Mouse (Mus musculus): ENCODE measurements around the gene Zmiz1. TPM values are rescaled to one million over a fixed set of nuclear protein-coding genes. Genes with fewer than 3 reads are reported as not detected.

Gene Zmiz1
- polyA plus RNA-seq, 1 experiment from 2014 or later, result 77.3 TPM

DNA sequence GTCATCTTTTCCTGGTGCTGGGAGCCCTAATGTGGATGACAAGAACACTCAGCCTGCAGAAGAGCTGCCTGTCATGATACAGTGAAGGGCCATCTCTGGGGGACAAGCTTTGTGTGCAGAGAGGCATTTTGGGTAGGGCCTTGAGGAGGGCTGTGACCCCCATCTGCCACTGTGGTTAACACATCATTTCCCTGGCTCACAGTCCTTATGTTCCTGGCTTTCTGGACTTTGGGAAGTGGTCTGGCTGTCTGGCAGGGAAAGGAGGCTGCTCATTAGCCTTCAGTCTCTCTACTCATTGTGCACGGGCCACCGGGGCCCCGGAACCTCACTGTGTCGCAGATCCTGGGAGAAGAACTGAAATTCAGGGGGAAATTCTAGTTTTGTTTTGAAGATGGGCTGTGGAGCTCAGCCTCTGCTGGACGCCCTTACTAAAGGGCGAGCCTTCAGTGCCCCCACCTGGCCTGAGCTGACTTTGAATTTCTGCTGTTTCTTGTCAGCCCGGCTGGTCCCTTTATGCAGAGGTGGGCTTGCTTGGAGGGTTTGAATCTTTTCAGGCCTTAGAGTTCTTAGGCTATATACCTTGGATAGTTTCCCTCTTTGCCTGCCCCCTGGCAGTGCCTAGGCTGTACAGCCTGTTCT is 10.0 kb downstream of the Zmiz1 start:
- H3K27ac ChIP-seq, result no peak overlapping the region
- no peak overlapping the region for H3K4me3 ChIP-seq
- H3K9me3 ChIP-seq, result no peaks in the 10 kb centered on the region
- ATAC-seq (replicated peaks), result no peak
- WGBS, result 55% methylated on average over 7 of the region's 7 CpGs
- H3K4me2 ChIP-seq, result no peak overlapping the region
- no peaks in the 10 kb centered on the region for H3K36me3 ChIP-seq (replicated peaks)
- H3K9ac ChIP-seq, result no peak overlapping the region
- peaks cover 97% of the 10 kb centered on the region for H3K4me1 ChIP-seq
- no peaks in the 10 kb centered on the region for H3K27me3 ChIP-seq (replicated peaks)

- Histone ChIP-seq H3K9ac (no peak overlapping the region), H3K27me3 (replicated peaks) (no peaks in the 10 kb centered on the region), H3K4me2 (no peak overlapping the region), H3K27ac (peak overlapping the region; percentile 22; the same call in 1 of the 2 replicates), H3K9me3 (no peaks in the 10 kb centered on the region), H3K4me3 (no peak overlapping the region), H3K36me3 (replicated peaks) (no peaks in the 10 kb centered on the region), H3K4me1 (peaks cover 97% of the 10 kb centered on the region)
- WGBS, result 60% methylated on average over 7 of the region's 7 CpGs
- no peak for ATAC-seq (replicated peaks)
Observed at GRCm38 (mm10) chr14:25470224-25470805, 11.3 kb downstream of the Zmiz1 start.

- no peak for ATAC-seq (replicated peaks)
- Histone ChIP-seq H3K9ac (no peak overlapping the region), H3K4me1 (peaks cover 97% of the 10 kb centered on the region), H3K9me3 (no peaks in the 10 kb centered on the region), H3K4me2 (no peak overlapping the region), H3K4me3 (no peak overlapping the region), H3K36me3 (replicated peaks) (no peaks in the 10 kb centered on the region), H3K27me3 (replicated peaks) (no peaks in the 10 kb centered on the region), H3K27ac (no peak overlapping the region)
- 62% methylated on average over 2 of the region's 2 CpGs for WGBS
Observed at GRCm38 (mm10) chr14:25471035-25471434, 12.1 kb downstream of the Zmiz1 start.

DNA sequence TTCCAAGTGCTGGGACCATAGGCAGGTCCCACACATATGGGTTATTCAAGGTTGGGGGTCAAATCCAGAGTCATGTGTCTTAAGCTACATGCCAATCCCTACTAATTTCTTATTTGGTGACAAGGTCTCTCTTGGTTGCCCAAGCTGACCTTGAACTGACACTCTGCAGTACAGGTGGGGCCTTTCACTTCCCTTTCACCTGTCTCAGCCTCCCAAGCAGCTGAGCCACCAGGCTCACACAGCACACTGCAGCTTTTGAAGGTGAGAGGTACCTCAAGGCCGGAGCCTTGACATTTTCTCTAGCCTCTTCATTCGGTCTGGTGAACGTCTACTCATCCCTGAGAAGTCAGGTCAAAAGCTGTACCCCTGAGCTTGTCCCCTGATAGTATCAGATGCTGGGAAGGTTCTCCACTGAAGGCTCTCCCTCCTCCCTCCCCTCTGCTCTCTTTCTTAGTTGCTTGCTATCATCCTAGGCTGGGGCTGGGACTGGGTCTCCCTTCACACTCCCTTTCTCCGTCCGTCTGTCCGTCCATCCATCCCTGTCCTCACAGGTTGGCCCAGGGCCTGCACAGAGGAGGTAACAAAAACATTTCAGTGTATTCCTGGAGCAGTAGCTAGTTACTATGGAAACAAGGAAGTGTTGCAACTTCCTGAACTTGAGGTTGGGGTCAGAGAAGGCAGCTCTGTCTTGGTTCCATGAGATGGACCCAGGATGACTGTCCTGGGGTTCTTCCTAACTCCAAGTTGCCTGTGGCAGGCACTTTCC is 13.3 kb downstream of the Zmiz1 start:
- H3K4me3 ChIP-seq, result no peak overlapping the region
- H3K4me2 ChIP-seq, result no peak overlapping the region
- H3K4me1 ChIP-seq, result peaks cover 99% of the 10 kb centered on the region
- 0 out of 2 replicates have a peak overlapping the region, but pooled peaks have one; percentile 17 for H3K27ac ChIP-seq
- ATAC-seq (replicated peaks), result no peak
- no peak overlapping the region for H3K9ac ChIP-seq
- WGBS, result 75% methylated on average over 6 of the region's 6 CpGs
- no peaks in the 10 kb centered on the region for H3K27me3 ChIP-seq (replicated peaks)
- no peaks in the 10 kb centered on the region for H3K36me3 ChIP-seq (replicated peaks)
- H3K9me3 ChIP-seq, result no peaks in the 10 kb centered on the region

DNA sequence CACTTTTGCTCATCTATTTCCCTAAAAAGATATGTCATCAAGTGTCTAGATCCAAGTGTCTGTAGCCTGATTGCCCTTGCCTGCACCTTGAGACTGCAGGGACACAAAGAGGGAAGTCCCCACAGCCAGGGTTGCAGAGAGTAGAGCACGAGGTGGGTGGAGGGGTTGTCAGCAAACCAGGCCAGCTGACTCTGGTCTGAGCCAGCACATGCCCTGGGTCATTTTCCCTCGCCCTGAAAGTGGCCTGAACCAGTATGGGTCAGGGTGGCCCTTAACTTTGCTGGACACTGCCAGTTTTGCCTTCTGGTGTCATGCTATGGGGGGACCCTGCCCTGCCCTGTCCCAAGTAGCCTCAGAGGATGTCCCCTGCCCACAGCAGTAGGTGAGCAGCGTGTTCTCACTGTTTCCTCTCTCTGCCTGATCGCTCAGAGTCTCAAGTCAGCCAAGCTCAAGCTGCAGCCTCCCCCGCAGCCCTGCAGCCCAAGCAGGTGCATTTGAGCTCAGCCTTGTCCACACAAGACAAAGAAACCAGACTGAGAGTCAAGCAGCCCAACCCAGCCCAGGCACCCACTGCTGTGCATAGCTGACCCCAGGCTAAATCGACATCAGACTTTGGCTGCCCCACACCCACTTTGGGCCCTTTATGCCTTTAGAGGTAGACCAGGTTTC is 14.1 kb downstream of the Zmiz1 start:
- 34% methylated on average over 6 of the region's 6 CpGs for WGBS
- no peak overlapping the region for H3K9ac ChIP-seq

DNA sequence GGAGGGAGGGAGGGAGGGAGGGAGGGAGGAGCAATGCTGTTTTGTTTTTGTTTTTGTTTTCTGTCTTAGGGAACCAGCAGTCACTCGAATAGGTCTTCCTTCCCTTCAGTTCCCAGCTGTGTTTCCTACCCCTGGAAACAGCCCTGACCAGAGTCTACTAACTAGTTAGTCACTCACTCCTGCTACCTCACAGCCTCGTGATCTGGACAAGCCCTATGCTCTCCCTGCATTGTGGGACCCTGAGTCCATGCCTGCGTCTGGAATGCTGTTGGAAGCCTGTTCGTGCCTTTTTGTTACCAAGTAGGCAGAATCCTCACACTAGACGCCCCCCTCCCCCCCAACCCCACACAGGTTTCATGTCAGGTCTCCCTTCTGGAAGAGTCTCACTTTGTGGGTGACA is 15.0 kb downstream of the Zmiz1 start:
- H3K27me3 ChIP-seq (replicated peaks), result no peaks in the 10 kb centered on the region
- H3K4me2 ChIP-seq, result no peak overlapping the region
- no peak overlapping the region for H3K27ac ChIP-seq
- no peak overlapping the region for H3K9ac ChIP-seq
- no peak overlapping the region for H3K4me3 ChIP-seq
- no peak for ATAC-seq (replicated peaks)
- peaks cover 99% of the 10 kb centered on the region for H3K4me1 ChIP-seq
- no peaks in the 10 kb centered on the region for H3K9me3 ChIP-seq
- WGBS, result 44% methylated on average over 5 of the region's 5 CpGs
- H3K36me3 ChIP-seq (replicated peaks), result no peaks in the 10 kb centered on the region

More for the DNA sequence above, 14.1 kb downstream of the Zmiz1 start:
- Histone ChIP-seq H3K27me3 (replicated peaks) (no peaks in the 10 kb centered on the region), H3K4me3 (no peak overlapping the region), H3K4me1 (peaks cover 99% of the 10 kb centered on the region), H3K4me2 (no peak overlapping the region), H3K9me3 (no peaks in the 10 kb centered on the region), H3K27ac (peak overlapping the region; percentile 40; the same call in 1 of the 2 replicates), H3K36me3 (replicated peaks) (no peaks in the 10 kb centered on the region)
- ATAC-seq (replicated peaks), result no peak

- Histone ChIP-seq H3K9ac (no peak overlapping the region), H3K9me3 (no peaks in the 10 kb centered on the region), H3K27ac (no peak overlapping the region; the same call in 1 of the 2 replicates), H3K4me3 (no peak overlapping the region), H3K27me3 (replicated peaks) (no peaks in the 10 kb centered on the region), H3K4me2 (no peak overlapping the region), H3K4me1 (peaks cover 99% of the 10 kb centered on the region), H3K36me3 (replicated peaks) (no peaks in the 10 kb centered on the region)
- 59% methylated on average over 6 of the region's 6 CpGs for WGBS
- ATAC-seq (replicated peaks), result no peak
Observed at GRCm38 (mm10) chr14:25474732-25475131, 15.7 kb downstream of the Zmiz1 start.

DNA sequence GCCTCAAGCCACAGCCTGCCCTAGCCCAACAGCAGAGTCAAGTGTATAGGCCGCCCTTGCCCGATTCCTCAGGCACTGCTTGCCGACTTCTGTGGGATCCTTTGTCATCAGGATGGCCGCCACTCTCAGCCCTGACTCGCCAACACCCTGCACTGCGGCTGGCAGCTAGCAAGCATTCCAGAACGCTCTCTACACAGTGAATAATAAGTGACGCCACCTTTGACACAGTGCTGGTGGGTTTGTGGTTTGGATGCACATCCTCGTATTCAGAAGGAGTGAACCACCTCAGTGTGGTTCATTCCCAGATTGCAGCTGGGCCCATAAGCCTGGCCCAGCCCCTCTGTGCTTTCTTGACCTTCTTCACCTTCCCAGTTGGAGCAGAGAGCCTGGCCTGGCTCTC is 17.1 kb downstream of the Zmiz1 start:
- no peaks in the 10 kb centered on the region for H3K36me3 ChIP-seq (replicated peaks)
- 47% methylated on average over 9 of the region's 9 CpGs for WGBS
- H3K4me1 ChIP-seq, result peaks cover 99% of the 10 kb centered on the region
- H3K4me2 ChIP-seq, result no peak overlapping the region
- H3K9me3 ChIP-seq, result no peaks in the 10 kb centered on the region
- no peaks in the 10 kb centered on the region for H3K27me3 ChIP-seq (replicated peaks)
- no peak overlapping the region for H3K4me3 ChIP-seq
- no peak overlapping the region for H3K9ac ChIP-seq
- peak overlapping the region; percentile 35 for H3K27ac ChIP-seq
- ATAC-seq (replicated peaks), result no peak

DNA sequence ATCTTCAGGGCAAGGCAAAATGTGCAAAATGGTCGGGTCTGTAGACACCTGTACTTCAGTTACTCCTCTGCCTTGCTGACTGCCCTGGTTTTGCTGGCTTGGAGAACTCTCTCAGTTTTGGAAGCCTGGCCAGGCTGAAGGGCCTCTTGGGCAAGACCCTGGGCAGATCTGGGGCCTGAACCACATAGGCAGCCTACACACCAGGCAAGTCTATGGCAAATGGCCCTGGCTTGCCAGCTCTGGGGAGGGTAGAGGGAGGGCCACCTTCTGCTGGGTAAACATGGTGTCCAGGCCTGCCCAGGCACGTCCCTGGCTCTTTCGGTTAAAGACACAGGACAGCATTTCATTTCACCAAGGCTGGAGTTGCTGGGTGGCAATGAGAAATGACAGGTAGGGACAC is 17.5 kb downstream of the Zmiz1 start:
- no peak for ATAC-seq (replicated peaks)
- H3K36me3 ChIP-seq (replicated peaks), result no peaks in the 10 kb centered on the region
- 84% methylated on average over 3 of the region's 3 CpGs for WGBS
- H3K27ac ChIP-seq, result peak overlapping the region; percentile 35
- no peak overlapping the region for H3K9ac ChIP-seq
- H3K27me3 ChIP-seq (replicated peaks), result no peaks in the 10 kb centered on the region
- no peak overlapping the region for H3K4me3 ChIP-seq
- H3K9me3 ChIP-seq, result no peaks in the 10 kb centered on the region
- no peak overlapping the region for H3K4me2 ChIP-seq
- H3K4me1 ChIP-seq, result peaks cover 99% of the 10 kb centered on the region

- Histone ChIP-seq H3K4me2 (no peak overlapping the region), H3K27me3 (replicated peaks) (no peaks in the 10 kb centered on the region), H3K9me3 (no peaks in the 10 kb centered on the region), H3K9ac (no peak overlapping the region), H3K36me3 (replicated peaks) (no peaks in the 10 kb centered on the region), H3K27ac (peak overlapping the region; percentile 69; the same call in 1 of the 2 replicates), H3K4me1 (peaks cover 100% of the 10 kb centered on the region), H3K4me3 (no peak overlapping the region)
- ATAC-seq (replicated peaks), result no peak
- WGBS, result 78% methylated on average over 7 of the region's 7 CpGs
Observed at GRCm38 (mm10) chr14:25477268-25477667, 18.3 kb downstream of the Zmiz1 start.

DNA sequence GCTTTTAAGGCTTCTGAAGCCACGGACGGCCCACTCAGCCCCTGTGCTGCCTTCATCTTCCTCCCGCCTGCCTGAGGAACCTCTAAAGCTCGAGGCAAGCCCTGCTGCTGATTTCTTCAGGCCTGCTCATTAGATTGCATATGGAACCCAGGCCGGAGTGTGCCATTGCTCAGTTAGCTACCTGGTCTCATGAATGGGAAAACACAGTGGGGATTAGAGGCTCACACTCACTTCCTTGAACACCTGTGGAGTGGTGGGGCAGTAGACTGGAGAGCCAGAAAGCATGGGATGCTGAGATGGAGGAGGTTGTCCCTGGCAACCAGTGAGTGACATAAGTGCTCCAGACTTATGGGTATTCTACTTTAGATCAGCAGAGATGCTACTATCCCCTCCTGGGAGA is 19.3 kb downstream of the Zmiz1 start:
- 29% methylated on average over 5 of the region's 5 CpGs for WGBS
- no peak overlapping the region for H3K9ac ChIP-seq
- peak overlapping the region; percentile 69 for H3K27ac ChIP-seq
- no peak overlapping the region for H3K4me3 ChIP-seq
- H3K27me3 ChIP-seq (replicated peaks), result no peaks in the 10 kb centered on the region
- H3K4me2 ChIP-seq, result no peak overlapping the region
- no peak for ATAC-seq (replicated peaks)
- no peaks in the 10 kb centered on the region for H3K36me3 ChIP-seq (replicated peaks)
- H3K9me3 ChIP-seq, result no peaks in the 10 kb centered on the region
- peaks cover 100% of the 10 kb centered on the region for H3K4me1 ChIP-seq

DNA sequence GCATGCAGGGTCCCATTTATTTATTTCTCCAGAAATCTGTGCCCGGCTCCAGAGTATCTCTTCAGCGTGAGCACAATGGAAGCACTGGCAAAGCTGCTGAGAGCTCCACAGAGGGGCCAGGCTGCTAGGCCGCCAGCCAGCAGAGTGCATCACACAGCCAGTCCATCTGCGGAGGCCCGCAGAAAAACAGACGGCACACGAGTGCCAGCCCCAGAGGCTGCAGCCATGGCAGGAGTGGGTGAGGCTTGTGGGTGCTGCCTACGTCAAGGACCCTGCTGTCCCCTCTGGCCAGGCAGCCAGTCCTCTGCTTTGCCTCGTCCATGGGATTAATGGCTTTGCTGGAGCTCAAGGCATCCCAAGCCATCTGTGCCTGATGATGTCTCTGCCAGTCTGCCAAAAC is 19.8 kb downstream of the Zmiz1 start:
- 43% methylated on average over 9 of the region's 9 CpGs for WGBS
- no peaks in the 10 kb centered on the region for H3K27me3 ChIP-seq (replicated peaks)
- H3K4me2 ChIP-seq, result no peak overlapping the region
- peak overlapping the region; percentile 69 for H3K27ac ChIP-seq
- no peaks in the 10 kb centered on the region for H3K9me3 ChIP-seq
- H3K4me1 ChIP-seq, result peaks cover 100% of the 10 kb centered on the region
- H3K4me3 ChIP-seq, result no peak overlapping the region
- peak; percentile 48; the same call in 1 of the 2 replicates for ATAC-seq (replicated peaks)
- H3K36me3 ChIP-seq (replicated peaks), result no peaks in the 10 kb centered on the region
- H3K9ac ChIP-seq, result peak overlapping the region; percentile 11; the same call in 1 of the 2 replicates
